Mouse (Mus musculus) CH12.LX (cell line): ENCODE results near the gene Foxp1. TPM values are rescaled to one million over a fixed set of nuclear protein-coding genes. Genes with fewer than 3 reads are reported as not detected.

Experiments
- DNase-seq: peaks from one replicate; pipeline ENCODE4 v3.0.0-alpha.2; 2013; ENCODE audit errors: extremely low read depth
- H3K27ac ChIP-seq: 2 replicates; pipeline ENCODE4 v1.5.1; 2012; ENCODE audit warnings: low read depth, mild to moderate bottlenecking, control low read depth, moderate library complexity; ENCODE audit not compliant: insufficient read depth
- H3K27me3 ChIP-seq: replicated peaks from 2 replicates; pipeline ENCODE3; 2012; ENCODE audit warnings: inconsistent platforms
- H3K36me3 ChIP-seq, 2 experiments: replicated peaks in 1 of 2; 2 replicates each; pipeline versions ENCODE3 to v1.6.1; 2012; ENCODE audit warnings: inconsistent platforms in 1 of 2, low read length in 1 of 2, mild to moderate bottlenecking in 1 of 2, mixed read lengths in 1 of 2, moderate library complexity in 1 of 2; ENCODE audit not compliant: control insufficient read depth in 1 of 2, insufficient read depth in 1 of 2
- H3K4me1 ChIP-seq, 2 experiments: 2 replicates each; pipeline ENCODE4 v1.6.1; 2012; ENCODE audit warnings: inconsistent platforms in 1 of 2, moderate library complexity in 1 of 2; ENCODE audit not compliant: insufficient read depth in 2 of 2, control insufficient read depth in 1 of 2
- H3K4me2 ChIP-seq: 2 replicates; pipeline ENCODE4 v1.6.1; 2012; ENCODE audit warnings: low read depth, mild to moderate bottlenecking, control low read depth; ENCODE audit not compliant: poor library complexity, insufficient read depth, severe bottlenecking
- H3K4me3 ChIP-seq, 3 experiments: fragments of 150-350 bp in 1 of 3; sonication (generic) in 1 of 3; replicated peaks in 1 of 3; 2 replicates each; pipeline versions ENCODE3 to v1.5.1; 2011 to 2012; ENCODE audit warnings: low read depth in 2 of 3, low read length in 2 of 3, mild to moderate bottlenecking in 2 of 3, moderate library complexity in 2 of 3, control low read depth in 1 of 3, improper control_type of control experiment in 1 of 3, inconsistent platforms in 1 of 3, mixed read lengths in 1 of 3; ENCODE audit not compliant: poor library complexity in 1 of 3
- H3K79me2 ChIP-seq: replicated peaks from 2 replicates; pipeline ENCODE4 v1.6.1; 2012; ENCODE audit warnings: mild to moderate bottlenecking, moderate library complexity; ENCODE audit not compliant: control insufficient read depth, poor library complexity, insufficient read depth, severe bottlenecking; ENCODE audit errors: extremely low read depth
- H3K9ac ChIP-seq: 2 replicates; pipeline ENCODE4 v1.6.1; 2012; ENCODE audit warnings: low read depth, mild to moderate bottlenecking, control low read depth, moderate library complexity; ENCODE audit not compliant: insufficient read depth
- H3K9me3 ChIP-seq: replicated peaks from 2 replicates; pipeline ENCODE3; 2012; ENCODE audit warnings: low read length, inconsistent platforms, mixed read lengths
- CHD1 ChIP-seq: IDR thresholded peaks from 2 replicates; pipeline ENCODE4 v1.6.1; 2012; ENCODE audit warnings: low read depth, low read length, improper control_type of control experiment, inconsistent platforms
- ELF1 ChIP-seq: IDR thresholded peaks from 2 replicates; pipeline ENCODE4 v1.6.1; 2014; ENCODE audit warnings: low read depth, mild to moderate bottlenecking, inconsistent platforms, low read length, improper control_type of control experiment
- EP300 ChIP-seq: IDR thresholded peaks from 2 replicates; pipeline ENCODE4 v1.6.1; 2011; ENCODE audit warnings: low read length, improper control_type of control experiment
- ETS1 ChIP-seq: conservative IDR thresholded peaks from 2 replicates; pipeline ENCODE4 v1.6.1; 2012; ENCODE audit warnings: low read depth, mild to moderate bottlenecking, inconsistent platforms, low read length, improper control_type of control experiment, moderate library complexity
- JUN ChIP-seq: IDR thresholded peaks from 2 replicates; pipeline ENCODE4 v1.6.1; 2011; ENCODE audit warnings: low read depth, mild to moderate bottlenecking, low read length, improper control_type of control experiment, moderate library complexity; ENCODE audit not compliant: insufficient read depth
- JUND ChIP-seq: conservative IDR thresholded peaks from 2 replicates; pipeline ENCODE4 v1.6.1; 2011; ENCODE audit warnings: low read depth, low read length, improper control_type of control experiment
- MAX ChIP-seq: IDR thresholded peaks from 2 replicates; pipeline ENCODE4 v1.6.1; 2011; ENCODE audit warnings: low read length, improper control_type of control experiment
- MEF2A ChIP-seq: IDR thresholded peaks from 2 replicates; pipeline ENCODE4 v1.6.1; 2014; ENCODE audit warnings: low read depth, mild to moderate bottlenecking, inconsistent platforms, low read length, improper control_type of control experiment, borderline replicate concordance
- MYC ChIP-seq: IDR thresholded peaks from 2 replicates; pipeline ENCODE4 v1.6.1; 2011; ENCODE audit warnings: low read depth, mild to moderate bottlenecking, improper control_type of control experiment, low read length
- PAX5 ChIP-seq: IDR thresholded peaks from 2 replicates; pipeline ENCODE4 v1.6.1; 2012; ENCODE audit warnings: low read length, inconsistent platforms, mixed read lengths
- POLR2A ChIP-seq: IDR thresholded peaks from 2 replicates; pipeline ENCODE4 v1.6.1; 2011; ENCODE audit warnings: low read depth, mild to moderate bottlenecking, improper control_type of control experiment, low read length
- RAD21 ChIP-seq: IDR thresholded peaks from 2 replicates; pipeline ENCODE4 v1.6.1; 2011; ENCODE audit warnings: low read depth, mild to moderate bottlenecking, low read length, improper control_type of control experiment, moderate library complexity
- TBP ChIP-seq: conservative IDR thresholded peaks from 2 replicates; pipeline ENCODE4 v1.6.1; 2011; ENCODE audit warnings: low read depth, low read length, improper control_type of control experiment
- UBTF ChIP-seq: IDR thresholded peaks from 2 replicates; pipeline ENCODE4 v1.6.1; 2012; ENCODE audit warnings: low read depth, mild to moderate bottlenecking, inconsistent platforms, low read length, improper control_type of control experiment, moderate library complexity
- ZC3H11A ChIP-seq: IDR thresholded peaks from 2 replicates; pipeline ENCODE4 v1.6.1; 2012; ENCODE audit warnings: low read depth, mild to moderate bottlenecking, inconsistent platforms, low read length, improper control_type of control experiment
- ZKSCAN1 ChIP-seq: IDR thresholded peaks from 2 replicates; pipeline ENCODE4 v1.6.1; 2012; ENCODE audit warnings: low read depth, inconsistent platforms, low read length, improper control_type of control experiment, borderline replicate concordance
- ZMIZ1 ChIP-seq: IDR thresholded peaks from 2 replicates; pipeline ENCODE4 v1.6.1; 2012; ENCODE audit warnings: low read depth, mild to moderate bottlenecking, inconsistent platforms, low read length, improper control_type of control experiment
- ZNF384 ChIP-seq: IDR thresholded peaks from 2 replicates; pipeline ENCODE4 v1.6.1; 2012; ENCODE audit warnings: low read depth, low read length, improper control_type of control experiment, inconsistent platforms
- dilution Hi-C: fragments of 300-500 bp; cut with MboI; formaldehyde crosslinking; loops from 2 replicates; pipeline ENCODE4 v1.14.3; 2020; ENCODE audit warnings: low sequenced_read_pairs; ENCODE audit not compliant: extremely low pct_unique_long_range_greater_than_20kb, extremely low pct_ligation_motif_present
- in situ Hi-C: fragments of 300-500 bp; cut with MboI; formaldehyde crosslinking; loops from 3 replicates; pipeline ENCODE4 v1.14.3; 2019; ENCODE audit warnings: low sequenced_read_pairs, low pct_ligation_motif_present, low pct_unique_long_range_greater_than_20kb, mixed read lengths
- polyA plus RNA-seq: library from polyadenylated mRNA; unstranded; fragments of >175 nt; gene quantifications from 2 replicates; pipeline ENCODE4 v1.2.1, GENCODE M21; 2012; ENCODE audit warnings: low read depth; ENCODE audit not compliant: insufficient read length
- total RNA-seq, 2 experiments: library from RNA; depleted of rRNA; stranded (reverse); fragments of 300-350 nt in 1 of 2; fragments of >200 nt in 1 of 2; gene quantifications; 2 replicates each; pipeline ENCODE4 v1.2.3; 2012 to 2014

Gene Foxp1
- total and polyA plus RNA-seq, 3 experiments: 66.5 to 105 (median 87.4) TPM

- TF ChIP-seq EP300 (no peak), MAX (no peak), ZNF384 (no peak), ZKSCAN1 (no peak), ELF1 (no peak), POLR2A (no peak), ZMIZ1 (no peak), ZC3H11A (no peak), PAX5 (no peak), RAD21 (no peak), MYC (no peak), JUN (no peak), MEF2A (no peak)
- in situ Hi-C loops: no loop called here
- H3K4me1 ChIP-seq: peaks cover 10 to 59% of the 10 kb centered on the region in 2 experiments; a peak in 3 of 4 replicates
- H3K36me3 ChIP-seq: peaks cover 65 to 87% of the 10 kb centered on the region in 2 experiments
- no peak overlapping the region for H3K4me3 ChIP-seq
- DNase-seq: no peak
- H3K27me3 ChIP-seq: no peaks in the 10 kb centered on the region
- dilution Hi-C loops: no loop called here
- no peak overlapping the region for H3K4me2 ChIP-seq
- H3K9ac ChIP-seq: no peak overlapping the region
- H3K27ac ChIP-seq: no peak overlapping the region
- H3K9me3 ChIP-seq: no peaks in the 10 kb centered on the region
- peaks cover 63% of the 10 kb centered on the region for H3K79me2 ChIP-seq
Observed at GRCm38 (mm10) chr6:99001637-99002036, 520.9 kb downstream of the Foxp1 start.

- dilution Hi-C loops: no loop called here
- in situ Hi-C loops: no loop called here
- no peak for TF ChIP-seq JUND
- no peak for TF ChIP-seq EP300
- no peak for TF ChIP-seq TBP
- no peak for TF ChIP-seq ETS1
- TF ChIP-seq UBTF: no peak
- TF ChIP-seq ZNF384: no peak
- TF ChIP-seq ZC3H11A: no peak
- no peak for TF ChIP-seq CHD1
- TF ChIP-seq, all 38 proteins: peak for 0
Observed at GRCm38 (mm10) chr6:98998971-98999932, 523.3 kb downstream of the Foxp1 start.

More at GRCm38 (mm10) chr6:98998971-98999932, 523.3 kb downstream of the Foxp1 start:
- H3K9ac ChIP-seq: no peak overlapping the region
- H3K9me3 ChIP-seq: no peaks in the 10 kb centered on the region
- peaks cover 55 to 67% of the 10 kb centered on the region in 2 experiments for H3K36me3 ChIP-seq
- no peaks in the 10 kb centered on the region for H3K27me3 ChIP-seq
- no peak overlapping the region for H3K4me3 ChIP-seq
- H3K4me2 ChIP-seq: no peak overlapping the region
- H3K27ac ChIP-seq: no peak overlapping the region
- no peak for DNase-seq
- H3K79me2 ChIP-seq: peaks cover 78% of the 10 kb centered on the region
- H3K4me1 ChIP-seq: peaks cover 22 to 82% of the 10 kb centered on the region in 2 experiments
